Mouse (Mus musculus): Measurements from ENCODE around the gene Wdr59.
A peak's percentile ranks its signal among the peaks of the same experiment; 100 is the strongest.

Wdr59 gene

GRCm38 (mm10) chr8:111493176-111493575 is 28.7 kb downstream of the Wdr59 start:
- DNase-seq (ENCODE audit: extremely low read depth, low read depth, low spot score): no peak

- DNase-seq (ENCODE audit: extremely low read depth, low read depth, low spot score): no peak
Observed at GRCm38 (mm10) chr8:111492508-111492907, 29.4 kb downstream of the Wdr59 start.

- DNase-seq (ENCODE audit: extremely low read depth, low read depth, low spot score): no peak
Observed at GRCm38 (mm10) chr8:111491191-111491590, 30.7 kb downstream of the Wdr59 start.

GRCm38 (mm10) chr8:111490034-111490591 is 31.8 kb downstream of the Wdr59 start:
- DNase-seq (ENCODE audit: extremely low read depth, low read depth, low spot score): no peak

- DNase-seq (ENCODE audit: extremely low read depth, low read depth, low spot score): no peak
Observed at GRCm38 (mm10) chr8:111480691-111481090, 41.2 kb downstream of the Wdr59 start.

- no peak for DNase-seq (ENCODE audit: extremely low read depth, low read depth, low spot score)
Observed at GRCm38 (mm10) chr8:111477761-111478465, 44.0 kb downstream of the Wdr59 start.

GRCm38 (mm10) chr8:111471526-111472081 is 50.3 kb downstream of the Wdr59 start:
- no peak for DNase-seq (ENCODE audit: extremely low read depth, low read depth, low spot score)

- DNase-seq (ENCODE audit: extremely low read depth, low read depth, low spot score): peak; percentile 73
Observed at GRCm38 (mm10) chr8:111469013-111469412, 52.9 kb downstream of the Wdr59 start.

- no peak for DNase-seq (ENCODE audit: extremely low read depth, low read depth, low spot score)
Observed at GRCm38 (mm10) chr8:111465341-111465740, 56.6 kb downstream of the Wdr59 start.

GRCm38 (mm10) chr8:111464526-111464925 is 57.4 kb downstream of the Wdr59 start:
- DNase-seq (ENCODE audit: extremely low read depth, low read depth, low spot score): no peak

GRCm38 (mm10) chr8:111449671-111450070 is 72.2 kb downstream of the Wdr59 start:
- no peak for DNase-seq (ENCODE audit: extremely low read depth, low read depth, low spot score)

- DNase-seq (ENCODE audit: extremely low read depth, low read depth, low spot score): no peak
Observed at GRCm38 (mm10) chr8:111445960-111446660, 75.8 kb downstream of the Wdr59 start.

- DNase-seq (ENCODE audit: extremely low read depth, low read depth, low spot score): no peak
Observed at GRCm38 (mm10) chr8:111445558-111445957, 76.3 kb downstream of the Wdr59 start.

GRCm38 (mm10) chr8:111444245-111444644 is 77.6 kb downstream of the Wdr59 start:
- DNase-seq (ENCODE audit: extremely low read depth, low read depth, low spot score): no peak

GRCm38 (mm10) chr8:111439189-111439588 is 82.7 kb downstream of the Wdr59 start:
- no peak for DNase-seq (ENCODE audit: extremely low read depth, low read depth, low spot score)

GRCm38 (mm10) chr8:111435071-111435828 is 86.6 kb downstream of the Wdr59 start:
- peak; percentile 88 for DNase-seq (ENCODE audit: extremely low read depth, low read depth, low spot score)

- no peak for DNase-seq (ENCODE audit: extremely low read depth, low read depth, low spot score)
Observed at GRCm38 (mm10) chr8:111424646-111425045, 97.2 kb downstream of the Wdr59 start.

- DNase-seq (ENCODE audit: extremely low read depth, low read depth, low spot score): no peak
Observed at GRCm38 (mm10) chr8:111424181-111424580, 97.7 kb downstream of the Wdr59 start.

GRCm38 (mm10) chr8:111422614-111423013 is 99.3 kb downstream of the Wdr59 start:
- peak; percentile 96 for DNase-seq (ENCODE audit: extremely low read depth, low read depth, low spot score)

- no peak for DNase-seq (ENCODE audit: extremely low read depth, low read depth, low spot score)
Observed at GRCm38 (mm10) chr8:111419171-111419570, 102.7 kb downstream of the Wdr59 start.

- DNase-seq (ENCODE audit: extremely low read depth, low read depth, low spot score): no peak
Observed at GRCm38 (mm10) chr8:111418601-111419000, 103.3 kb downstream of the Wdr59 start.

Measured in fat pad, adult 2 months (tissue).